Mouse (Mus musculus) T-helper 17 cell (primary cell): Measurements from ENCODE around the gene Cerk.

Source experiments
- in situ Hi-C, 2 experiments: fragments of 300-600 bp; cut with MboI, MseI; formaldehyde crosslinking; loops; 1 replicate in 1 of 2; 2 replicates in 1 of 2; pipeline ENCODE4 v1.15.1; 2025; ENCODE audit warnings: high pct_unique_total_duplicates in 2 of 2

Cerk gene

GRCm38 (mm10) chr15:86091998-86092670 is 93.8 kb downstream of the Cerk start:
- in situ Hi-C loops = no loop called here

GRCm38 (mm10) chr15:86091201-86091997 is 94.5 kb downstream of the Cerk start:
- in situ Hi-C loops = no loop called here

- in situ Hi-C loops = no loop called here
These were observed 95.4 kb downstream of the Cerk start for GRCm38 (mm10) chr15:86090578-86090977.

GRCm38 (mm10) chr15:86089991-86090529 is 95.9 kb downstream of the Cerk start:
- in situ Hi-C loops = no loop called here
